Mouse (Mus musculus) heart, adult 11 months (tissue): ENCODE results near the gene Fam114a1.

Source experiments
- DNase-seq: peaks from one replicate; pipeline ENCODE4 v3.0.0; 2022

Gene Fam114a1

DNA sequence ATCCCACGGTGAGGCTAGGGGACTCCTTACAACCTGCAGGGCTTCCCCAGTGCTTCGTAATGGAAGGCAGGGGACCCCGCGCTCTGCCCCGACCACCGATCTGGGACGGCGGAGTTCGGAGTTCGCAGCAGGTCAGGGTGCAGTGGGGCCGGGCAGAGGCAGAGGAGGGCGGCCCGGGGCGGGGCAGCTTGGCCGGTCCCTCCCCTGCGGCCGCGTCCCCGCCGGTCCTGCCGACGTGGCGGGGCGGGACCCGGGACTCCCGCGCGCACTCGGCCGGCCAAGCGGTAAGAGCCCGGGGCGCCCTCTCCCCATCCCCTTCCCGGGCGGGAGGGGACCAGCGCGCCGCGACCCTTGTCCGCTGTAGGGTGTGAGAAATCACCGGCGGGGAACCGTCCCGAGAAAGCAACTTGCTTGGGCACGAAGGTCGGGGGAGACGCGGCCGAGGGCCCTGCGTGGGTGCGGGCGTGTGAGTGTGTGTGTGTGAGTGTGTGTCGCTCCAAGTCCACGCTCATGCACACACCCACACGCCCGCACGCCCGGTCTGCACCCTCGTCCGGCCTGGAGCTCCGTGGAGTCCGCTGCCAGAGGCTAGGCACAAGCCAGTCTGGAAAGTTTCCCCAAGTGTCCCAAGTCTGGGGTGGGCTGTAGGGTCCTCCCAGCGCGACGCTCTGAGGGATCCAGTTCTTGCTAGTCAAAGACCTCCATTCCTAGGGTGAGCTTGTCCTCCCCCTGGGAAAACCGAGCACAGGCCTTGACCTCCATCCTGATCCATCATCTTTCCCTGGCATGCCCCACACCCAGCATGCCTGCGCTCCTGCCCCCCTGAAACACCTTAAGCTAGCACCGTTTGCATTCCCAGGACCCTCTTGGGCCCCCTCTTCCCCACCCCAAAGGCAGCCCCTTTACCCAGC is at the start of gene Fam114a1:
Gene Fam114a1 (plus strand): TSS at position 211 of the 911 bp plus-strand sequence.
- peak; percentile 99 for DNase-seq

DNA sequence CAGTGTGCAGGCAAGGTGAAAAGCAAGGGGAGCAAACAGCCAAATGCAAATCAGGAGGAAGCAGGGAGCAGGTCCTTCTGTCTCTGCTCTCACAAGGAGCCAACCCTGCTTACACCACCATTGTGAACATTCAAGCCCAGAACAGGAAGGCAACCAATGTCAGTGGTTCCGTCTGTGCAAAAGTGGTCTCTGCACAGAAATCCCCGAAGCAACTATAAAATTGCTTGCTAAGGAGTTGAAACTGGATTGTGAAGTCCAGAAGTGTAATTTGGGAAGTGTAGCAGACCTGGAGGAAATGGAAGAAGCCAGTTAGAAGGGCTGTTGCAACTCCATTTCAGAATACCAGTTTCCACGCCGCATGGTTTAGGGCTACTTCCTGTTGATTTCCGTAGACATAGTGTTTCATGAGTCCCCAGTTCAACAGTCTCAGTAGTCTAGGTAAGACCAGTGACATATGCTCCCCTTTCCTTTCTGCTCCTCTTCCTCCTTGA is 46.9 kb upstream of the Fam114a1 start:
- peak; percentile 93 for DNase-seq

DNA sequence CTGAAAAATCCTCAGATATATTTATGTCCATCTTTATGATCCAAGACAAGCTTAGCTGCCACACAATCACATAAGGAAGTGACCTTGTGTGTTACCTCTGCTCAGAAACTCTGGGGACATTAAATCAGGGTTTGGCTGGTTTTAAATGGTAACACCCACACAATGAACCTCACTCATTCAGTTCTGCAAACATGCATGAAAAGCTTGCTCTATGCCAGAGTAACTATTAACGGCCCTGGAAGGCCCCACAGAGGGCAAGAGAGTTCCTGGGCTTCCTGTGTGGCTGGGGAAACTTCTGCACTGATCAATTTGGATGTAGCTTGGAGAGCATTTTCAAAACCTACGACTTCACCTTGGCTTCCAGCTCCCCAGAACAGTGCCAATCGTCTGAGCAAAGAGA is 37.7 kb upstream of the Fam114a1 start:
- DNase-seq = peak; percentile 60

DNA sequence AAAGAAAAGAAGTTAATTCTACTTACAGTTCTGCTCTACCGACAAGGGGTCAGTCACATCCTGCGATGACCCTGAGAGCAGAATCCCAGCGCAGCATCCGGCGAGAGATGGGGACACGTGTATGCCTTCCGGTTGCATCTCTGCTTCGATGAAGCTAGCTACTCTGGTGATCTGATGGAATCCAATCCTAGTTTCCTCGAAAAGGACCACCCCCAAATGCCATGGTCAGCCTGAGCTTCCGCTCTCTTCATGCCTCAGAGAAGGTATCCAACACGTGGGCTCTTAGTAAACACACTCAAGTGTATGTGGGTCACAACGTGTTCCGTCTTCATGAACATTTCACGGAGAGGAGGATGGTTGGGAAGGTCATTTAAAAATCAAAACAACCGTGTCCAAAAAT is 37.1 kb upstream of the Fam114a1 start:
- DNase-seq = peak; percentile 81

DNA sequence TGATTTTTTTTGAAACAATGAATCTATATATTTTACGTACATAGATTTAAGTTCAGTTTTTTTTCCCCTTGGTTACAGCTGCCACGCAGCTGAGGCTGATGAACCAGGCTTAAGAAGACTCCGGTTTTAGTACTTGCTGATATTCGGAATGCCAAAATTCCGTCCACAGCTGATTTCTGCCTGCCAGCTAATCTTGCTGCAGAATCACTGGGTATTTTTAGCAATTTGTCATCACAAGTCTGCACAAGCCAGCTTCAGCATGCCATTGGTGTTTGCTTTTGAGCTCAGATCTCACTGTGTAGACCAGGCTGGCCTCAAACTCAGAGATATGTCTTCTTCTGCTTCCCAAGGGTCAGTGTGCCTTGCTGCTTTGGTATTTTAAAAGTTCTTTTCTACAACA is 18.4 kb upstream of the Fam114a1 start:
- peak; percentile 40 for DNase-seq

DNA sequence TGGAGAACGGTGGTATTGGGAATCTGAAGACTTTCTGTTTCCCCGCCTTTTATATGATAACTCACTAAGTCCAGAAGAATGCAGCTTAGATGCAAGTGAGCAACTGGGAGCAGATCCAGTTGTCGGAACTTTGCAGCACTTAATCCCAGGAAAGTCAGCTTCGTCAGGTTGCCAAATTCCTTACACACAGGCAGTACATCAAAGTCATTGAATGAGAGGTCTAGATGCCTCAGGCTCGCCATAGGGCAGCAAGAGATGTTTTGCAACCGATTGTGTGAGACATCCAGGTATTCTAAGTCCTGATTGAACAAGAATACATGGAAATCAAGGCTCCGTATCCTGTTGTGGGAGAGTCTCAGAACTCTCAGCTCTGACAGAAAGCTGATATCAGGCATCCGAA is 14.9 kb upstream of the Fam114a1 start:
- DNase-seq = peak; percentile 82

DNA sequence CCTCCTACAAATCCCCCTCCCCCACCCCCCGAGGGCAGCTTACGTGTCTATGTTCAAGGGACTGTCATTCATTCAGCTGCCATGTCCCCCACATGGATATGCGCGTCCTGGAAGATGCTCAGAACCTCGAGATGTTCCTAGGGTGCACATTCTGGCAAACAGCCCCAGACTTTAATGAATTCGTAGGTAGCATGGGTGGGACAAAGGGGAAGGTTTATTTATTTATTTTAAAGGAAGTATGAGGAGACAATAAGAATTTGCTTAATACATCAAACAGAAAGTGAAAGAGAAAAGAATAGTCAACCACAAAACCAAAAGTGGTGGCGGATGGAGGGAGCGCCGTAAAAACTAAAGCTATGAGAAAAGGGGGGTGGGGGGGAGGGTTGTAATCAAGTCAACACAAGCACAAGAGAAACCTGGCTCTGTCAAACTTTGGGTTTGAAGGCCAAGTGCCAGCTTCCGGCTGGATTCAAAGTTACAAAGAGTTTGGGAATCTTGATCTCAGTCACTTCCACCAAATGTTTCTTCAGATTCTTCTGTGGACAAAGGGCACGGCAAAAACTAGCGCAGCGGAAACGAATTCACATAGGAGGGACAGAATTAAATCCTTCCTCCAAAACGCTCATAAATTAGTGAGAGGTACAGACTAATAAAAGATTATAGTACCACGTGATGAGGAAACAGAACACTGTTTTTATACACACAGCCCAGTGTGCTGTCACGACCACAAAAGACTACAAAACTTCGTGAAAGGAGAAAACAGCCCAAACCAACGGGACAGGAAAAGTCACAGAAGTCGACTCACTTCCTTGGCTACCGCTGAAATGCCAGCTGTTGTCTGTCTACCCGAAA is 10.7 kb upstream of the Fam114a1 start:
- peak; percentile 90 for DNase-seq

DNA sequence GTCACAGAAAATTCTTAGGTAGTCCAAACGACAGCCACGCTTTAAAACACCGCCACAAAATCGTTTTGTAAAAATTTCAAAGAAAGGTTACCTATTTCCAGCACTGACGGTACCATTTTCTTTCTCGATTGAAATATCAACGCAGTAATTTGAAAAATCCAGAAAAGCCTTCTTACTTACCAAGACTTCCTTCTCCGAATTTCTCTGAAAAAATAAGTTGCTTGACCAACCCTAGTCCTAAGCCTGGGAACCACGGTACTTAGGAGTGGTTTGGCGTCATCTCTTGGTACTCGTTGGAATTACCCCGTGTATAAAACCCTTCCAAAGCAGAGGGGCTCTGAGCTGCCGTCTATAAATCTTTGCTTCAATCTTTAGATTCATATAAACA is 10.0 kb upstream of the Fam114a1 start, which contains the start of gene Tlr6:
Gene Tlr6 (minus strand): TSS at position 255 of the 388 bp plus-strand sequence.
- peak; percentile 93 for DNase-seq

DNA sequence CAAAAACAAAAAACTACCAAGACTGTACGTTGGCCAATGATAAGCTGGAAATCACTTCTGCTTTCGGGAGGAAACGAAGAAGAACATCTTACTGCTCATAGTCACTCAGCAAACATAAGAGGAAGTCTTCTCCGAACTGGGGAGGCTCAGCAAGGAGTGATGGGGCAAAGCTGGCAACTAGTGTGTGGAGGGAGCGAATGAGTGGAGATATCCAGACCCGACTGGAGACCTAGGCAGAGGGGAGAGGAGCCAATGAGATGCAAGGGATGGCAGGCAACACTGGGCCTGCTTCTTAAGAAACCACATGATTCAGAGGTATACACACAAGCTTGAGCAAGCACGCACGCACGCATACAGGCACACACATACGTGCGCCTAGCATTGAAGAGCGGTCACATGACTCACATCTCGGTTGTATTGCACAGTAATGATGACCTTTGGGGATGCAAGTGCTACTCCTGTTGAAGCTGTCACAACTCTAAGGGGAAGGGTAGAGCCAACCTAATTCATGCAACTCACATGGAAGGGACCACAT is 8.9 kb upstream of the Fam114a1 start:
- peak; percentile 96 for DNase-seq

DNA sequence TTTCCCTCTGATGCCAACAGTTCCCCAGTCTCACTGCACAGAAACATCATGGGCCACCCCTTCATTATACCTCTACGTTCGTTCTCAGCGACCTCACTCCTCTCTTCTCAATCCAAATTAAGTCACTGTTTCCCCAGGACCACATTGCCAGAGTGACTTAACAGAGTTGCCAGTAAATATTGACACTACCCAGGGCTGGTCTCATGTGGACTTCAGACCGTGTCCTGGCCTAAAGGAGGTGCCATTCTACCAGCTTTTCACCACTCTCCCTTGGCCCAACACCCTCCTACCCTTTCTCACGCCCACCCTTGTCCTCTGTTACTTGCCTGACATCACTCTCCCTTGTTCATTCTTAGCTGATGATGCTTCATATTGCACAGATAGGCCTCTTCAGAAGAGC is 6.6 kb upstream of the Fam114a1 start:
- DNase-seq = peak; percentile 52

DNA sequence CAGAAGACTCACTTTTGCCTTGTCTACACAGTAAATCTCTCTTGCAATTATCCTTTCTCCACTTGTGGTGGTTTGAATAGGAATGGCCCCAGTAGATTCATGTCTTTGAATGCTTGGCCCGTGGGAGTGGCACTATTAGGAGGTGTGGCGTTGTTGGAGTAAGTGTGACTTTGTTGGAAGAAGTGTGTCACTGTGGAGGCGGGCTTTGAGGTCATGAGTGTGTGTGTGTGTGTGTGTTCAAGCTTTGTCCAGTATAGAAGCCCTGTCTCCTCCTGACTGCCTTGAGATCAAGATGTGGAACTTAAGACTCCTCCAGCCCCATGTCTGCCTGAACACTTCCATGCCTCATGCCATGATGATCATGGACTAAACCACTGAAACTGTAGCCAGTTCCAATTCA is 6.1 kb upstream of the Fam114a1 start:
- DNase-seq = peak; percentile 67

DNA sequence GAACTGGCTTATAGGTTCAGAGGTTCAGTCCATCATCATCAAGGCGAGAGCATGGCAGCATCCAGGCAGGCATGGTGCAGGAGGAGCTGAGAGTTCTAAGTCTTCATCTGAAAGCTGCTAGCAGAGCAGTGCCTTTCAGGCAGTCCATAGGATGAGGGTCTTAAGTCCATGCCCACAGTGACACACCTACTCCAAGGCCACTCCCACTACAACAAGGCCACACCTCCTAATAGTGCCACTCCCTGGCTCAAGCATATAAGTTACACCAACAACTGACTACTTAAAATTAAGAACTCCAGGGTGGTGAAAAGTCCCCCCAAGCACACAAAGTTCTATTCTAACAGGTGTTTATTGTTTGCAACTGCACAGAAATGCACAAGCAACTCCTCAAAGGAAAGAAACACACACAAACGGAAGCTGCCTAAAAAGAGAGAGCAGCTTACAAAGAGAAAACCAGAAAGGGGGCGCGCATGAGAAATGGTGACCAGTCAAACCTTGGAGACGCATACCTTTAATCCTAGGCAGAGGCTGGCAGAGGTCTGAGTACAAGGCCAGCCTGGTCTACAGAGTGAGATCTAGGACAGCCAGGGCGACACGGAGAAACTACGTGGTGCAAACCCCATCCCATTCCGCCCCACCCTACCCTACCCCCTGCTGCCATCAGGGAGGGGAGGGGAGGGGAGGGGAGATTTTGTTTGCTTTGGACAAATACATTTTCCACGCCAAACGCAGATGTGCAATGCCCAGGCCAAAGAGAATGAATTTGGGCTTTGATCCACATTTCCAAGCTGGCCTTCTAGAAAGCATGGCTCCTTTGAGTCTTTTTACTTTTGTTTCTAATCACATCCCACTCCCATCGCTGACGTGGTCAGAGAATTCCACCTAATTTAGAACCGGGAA is 660 bp upstream of the Fam114a1 start:
- DNase-seq = peak; percentile 94

DNA sequence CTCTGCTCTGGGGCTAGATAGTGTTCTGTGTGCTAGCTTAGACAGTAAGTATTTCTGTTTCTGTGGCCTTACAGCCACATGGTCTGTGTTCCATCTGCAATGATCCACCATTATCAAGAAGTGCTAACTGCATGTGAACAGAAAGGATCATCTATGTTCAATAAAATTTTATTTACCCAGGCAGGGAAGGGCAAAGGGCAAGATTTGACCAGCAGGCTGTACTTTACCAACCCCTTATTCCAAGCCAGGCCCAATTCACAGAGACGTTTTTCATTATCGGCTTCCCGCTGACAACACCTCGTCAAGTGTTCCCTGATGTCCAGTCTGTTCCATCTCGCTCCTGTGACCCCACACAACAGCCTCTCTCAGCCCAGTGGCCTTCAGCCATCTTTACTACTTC is 5.2 kb downstream of the Fam114a1 start:
- peak; percentile 70 for DNase-seq

DNA sequence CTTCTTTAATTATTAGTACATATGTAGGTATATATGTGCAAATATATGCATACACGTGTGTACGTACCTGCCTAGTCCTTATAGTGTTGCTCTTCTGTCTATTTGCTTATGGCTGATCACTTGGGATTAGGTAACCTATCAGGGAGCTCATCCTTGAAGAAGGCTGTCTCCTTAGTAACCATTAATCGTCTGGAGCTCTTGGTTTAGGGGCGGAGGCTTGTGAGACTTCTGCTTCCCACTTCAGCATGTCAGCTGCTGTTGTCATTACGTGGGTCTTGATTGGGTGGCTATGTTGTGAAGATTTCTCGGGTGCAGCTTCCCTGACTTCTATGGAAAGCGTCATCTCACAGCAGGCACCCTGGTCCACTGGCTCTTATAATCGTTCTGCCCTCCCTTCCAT is 7.3 kb downstream of the Fam114a1 start:
- no peak for DNase-seq

DNA sequence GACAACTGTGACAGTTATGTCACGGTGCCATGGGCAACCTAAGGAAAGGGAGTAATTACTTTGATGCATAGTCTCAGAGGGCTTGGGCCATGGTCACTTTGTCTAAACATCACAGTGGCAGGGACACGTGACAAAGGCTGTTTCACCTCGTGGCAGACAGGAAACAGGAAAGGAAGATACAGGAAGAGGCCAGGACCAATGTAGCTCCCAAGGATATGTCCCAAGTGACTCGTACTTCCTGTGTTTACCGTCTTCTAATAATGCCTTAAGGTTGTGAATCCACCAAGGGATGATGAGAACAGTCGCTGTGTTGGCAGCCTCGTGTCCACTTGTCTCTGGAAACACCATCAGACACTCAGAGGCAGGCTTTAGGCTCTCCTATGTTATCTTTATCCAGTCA is 16.1 kb downstream of the Fam114a1 start:
- peak; percentile 97 for DNase-seq

DNA sequence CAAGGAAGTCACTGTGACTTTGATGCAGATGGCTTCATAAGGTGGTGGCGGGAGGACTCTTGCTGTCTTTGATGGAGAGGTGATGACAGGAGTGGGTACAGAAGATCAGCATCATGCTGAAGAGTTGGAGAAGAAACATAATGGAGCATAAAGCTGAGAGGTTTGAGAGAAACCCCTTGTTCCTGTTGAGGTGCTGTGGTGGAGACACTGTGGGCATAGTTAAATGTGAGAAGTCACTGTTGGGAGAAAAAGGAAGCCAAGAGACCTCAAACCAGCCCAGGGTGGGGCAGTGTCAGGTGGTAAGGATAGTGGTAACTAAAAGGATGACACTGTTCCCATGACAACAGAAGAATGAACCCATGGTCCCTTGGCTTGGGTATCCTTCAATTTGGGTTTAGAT is 20.1 kb downstream of the Fam114a1 start:
- DNase-seq = peak; percentile 66

DNA sequence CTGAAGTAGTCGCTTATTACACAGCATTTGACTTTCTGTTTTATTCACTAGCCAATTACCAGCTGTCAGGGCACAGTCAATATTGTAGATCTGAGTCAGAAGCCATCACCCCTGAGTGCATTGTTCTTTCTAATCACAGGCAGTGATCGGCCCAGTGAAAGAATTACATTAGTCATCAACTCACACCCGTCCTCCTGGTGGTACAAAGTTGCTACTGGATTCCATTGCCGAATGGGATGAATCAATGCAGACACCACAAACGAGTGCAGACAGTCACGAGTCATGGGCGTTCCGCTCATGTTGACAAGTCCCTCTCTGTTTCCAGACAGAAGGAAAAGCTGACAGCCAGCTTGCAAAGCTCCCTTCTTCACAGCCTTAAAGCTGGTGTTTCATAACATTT is 22.7 kb downstream of the Fam114a1 start:
- no peak for DNase-seq

DNA sequence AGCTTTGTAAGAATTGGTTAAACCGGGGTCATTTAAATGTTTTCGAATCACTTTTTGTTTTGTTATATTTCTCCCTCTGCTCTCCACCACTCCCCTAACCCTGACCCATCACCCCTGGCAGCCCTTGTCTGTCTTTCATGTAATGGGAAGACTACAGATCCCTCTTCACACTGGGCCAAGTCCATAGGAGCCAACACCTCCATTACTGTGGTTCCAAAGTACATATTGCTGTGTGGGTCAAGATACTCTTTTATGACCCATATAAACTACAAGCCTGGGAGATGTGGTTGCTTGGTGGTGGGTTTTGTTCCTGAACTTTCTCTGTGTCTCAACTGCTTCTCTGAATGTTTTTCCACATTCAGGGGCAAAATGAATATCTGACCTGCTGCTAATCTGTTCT is 25.5 kb downstream of the Fam114a1 start:
- no peak for DNase-seq

DNA sequence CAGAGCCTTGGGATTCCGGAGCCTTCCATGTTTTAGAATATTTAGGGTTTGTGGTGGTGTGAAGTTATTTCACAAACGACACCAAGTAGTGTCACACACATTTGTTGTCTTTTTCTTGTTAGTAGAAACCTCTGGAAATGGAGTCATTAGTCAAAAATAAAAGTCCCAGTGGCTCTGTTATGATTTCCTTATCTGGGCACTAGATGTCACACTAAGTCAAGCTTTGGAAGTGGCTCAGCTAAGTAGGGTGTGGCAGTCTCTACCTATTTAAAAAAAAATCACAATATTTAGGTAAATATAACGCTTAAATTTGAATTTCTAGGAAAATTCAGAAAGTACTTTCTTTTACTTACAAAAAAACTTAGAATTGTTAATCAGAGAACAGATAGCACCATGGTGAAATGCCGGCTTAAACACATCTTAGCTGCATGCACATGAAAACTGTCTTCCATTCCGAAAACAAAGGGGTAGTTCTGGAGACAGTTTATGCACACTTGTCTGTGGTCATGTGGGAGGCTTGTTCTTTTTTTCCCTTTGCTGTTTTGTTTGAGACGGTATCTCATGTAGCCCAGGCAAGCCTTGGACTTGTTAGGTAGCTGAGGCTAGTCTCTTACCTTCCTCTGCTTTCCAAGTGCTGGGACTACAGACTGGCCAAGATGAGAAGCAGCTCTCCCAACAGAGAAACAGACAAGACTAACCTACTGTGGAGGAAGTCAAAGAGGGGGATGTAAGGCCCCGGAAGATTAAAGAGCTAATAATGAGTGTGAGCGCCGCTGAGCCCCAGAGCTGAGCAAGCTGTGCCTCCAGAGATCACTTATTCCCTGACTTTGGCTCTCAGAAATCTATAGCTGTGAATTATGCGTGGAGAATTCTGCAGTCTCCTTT is 33.3 kb downstream of the Fam114a1 start:
- DNase-seq = no peak

DNA sequence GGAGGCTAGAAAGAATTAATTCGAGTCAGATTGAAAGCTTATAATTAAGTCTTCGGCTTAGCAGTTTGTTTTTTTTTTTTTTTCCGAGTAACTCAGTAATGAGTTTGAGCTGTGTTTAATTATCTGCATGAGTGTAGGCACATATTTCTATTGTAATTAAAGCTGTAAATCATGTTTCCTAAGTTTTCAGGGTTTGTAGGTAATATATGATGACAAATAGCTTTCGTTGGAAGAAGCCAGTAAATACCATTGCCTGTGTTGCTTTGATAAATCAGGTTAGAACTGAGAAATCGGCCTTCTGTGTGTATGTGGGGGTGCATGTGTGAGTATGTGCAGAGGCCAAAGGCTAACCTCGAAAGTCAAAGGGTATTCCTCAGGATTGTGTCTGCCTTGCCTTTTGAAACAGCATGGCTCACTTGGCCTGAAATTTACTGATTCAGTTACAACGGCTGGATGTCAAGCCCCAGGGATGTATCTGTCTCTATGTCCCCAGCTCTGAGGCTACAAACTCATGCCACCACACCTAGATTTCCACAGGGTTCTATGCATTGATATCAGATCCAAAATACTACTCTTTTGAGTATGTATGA is 34.2 kb downstream of the Fam114a1 start:
- no peak for DNase-seq

DNA sequence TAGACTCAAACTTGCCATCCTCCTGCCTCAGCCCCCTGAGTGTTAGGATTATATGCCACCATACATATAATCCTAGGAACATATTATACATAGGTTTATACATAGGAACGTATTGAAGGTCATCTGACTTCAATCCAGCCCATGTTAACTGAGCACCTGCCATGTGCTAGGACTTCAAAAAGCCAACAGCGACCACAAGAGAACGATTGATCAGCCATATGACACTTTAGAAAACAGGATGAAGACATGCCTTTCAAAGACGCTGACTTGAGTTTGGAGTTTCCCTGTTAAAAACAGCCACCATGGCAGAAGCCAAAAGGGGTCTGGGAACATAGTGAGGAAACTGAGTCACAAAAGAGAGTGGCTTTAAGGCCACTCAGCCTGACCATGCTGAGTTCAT is 35.4 kb downstream of the Fam114a1 start:
- DNase-seq = no peak
